Mouse (Mus musculus): ENCODE data around the gene 1700129C05Rik. TPM values are rescaled to one million over a fixed set of nuclear protein-coding genes. Genes with fewer than 3 reads are reported as not detected.

The 1700129C05Rik gene
- not detected for total RNA-seq (2021)
- long read RNA-seq, experiment 1, result 0 reads
- long read RNA-seq, experiment 2, result 0 reads

DNA sequence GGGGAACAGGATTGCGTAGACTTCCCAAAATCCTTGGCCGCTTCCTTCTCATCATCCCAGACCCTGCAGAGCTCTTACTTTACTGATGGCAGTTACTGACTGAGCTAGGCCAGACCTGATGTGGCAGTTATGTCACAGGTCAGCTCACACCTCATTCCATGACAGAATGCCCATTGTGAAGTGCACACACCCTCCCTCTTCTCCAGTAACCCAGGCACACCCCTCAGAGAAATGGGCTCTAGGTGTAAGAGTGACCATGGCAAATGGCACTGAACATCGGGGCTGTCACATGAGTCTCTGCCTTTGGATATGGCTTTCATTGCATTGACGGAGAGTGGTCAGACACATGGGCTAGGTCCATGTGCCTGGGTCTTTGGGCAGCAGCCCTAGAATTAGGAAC, at the start of gene 1700129C05Rik:
Gene 1700129C05Rik, minus strand, starts transcription at position 101 of the 400 bp plus-strand sequence.
- no peak for DNase-seq
- intact Hi-C loops (cut with DNase I), result no loop called here

DNA sequence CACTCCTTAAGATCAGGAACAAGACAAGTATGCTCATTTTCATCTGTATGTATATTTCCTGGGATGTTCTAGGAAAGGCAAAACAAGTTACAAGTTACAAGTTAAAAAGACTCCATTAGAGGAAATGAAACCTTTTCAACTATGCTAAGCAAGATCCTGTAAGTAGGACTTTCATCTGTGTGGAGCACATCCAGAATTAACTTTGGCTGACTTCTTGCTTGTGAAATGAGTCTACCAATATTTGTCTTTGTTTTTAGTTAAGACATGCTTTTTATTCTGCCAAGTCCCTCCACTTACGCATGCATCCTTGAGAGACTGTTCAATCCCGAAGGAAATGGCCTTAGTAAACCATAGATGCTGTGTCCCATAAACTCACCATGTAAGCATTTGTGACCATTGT, 43.4 kb upstream of the 1700129C05Rik start:
- DNase-seq, result no peak

DNA sequence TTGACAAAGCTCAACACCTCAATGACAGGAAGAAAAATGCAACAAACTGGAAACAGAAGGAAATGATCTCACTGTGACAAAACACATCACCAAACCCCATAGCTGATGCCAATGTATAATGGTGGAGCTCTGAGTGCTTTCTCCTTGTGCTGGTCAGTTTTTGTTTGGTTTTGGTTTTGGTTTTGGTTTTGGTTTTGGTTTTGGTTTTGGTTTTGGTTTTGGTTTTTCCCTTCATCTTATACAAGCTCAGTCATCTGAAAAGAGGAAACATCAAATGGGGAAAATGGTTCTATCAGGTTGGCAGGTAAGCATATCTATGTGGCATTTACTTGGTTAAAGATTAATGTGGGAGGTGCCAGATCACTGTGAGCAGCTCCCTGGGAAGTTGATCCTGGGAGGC, 42.8 kb upstream of the 1700129C05Rik start:
- intact Hi-C loops (cut with DNase I), result no loop called here

More for the DNA sequence above, 43.4 kb upstream of the 1700129C05Rik start:
- intact Hi-C loops (cut with DNase I), result no loop called here

DNA sequence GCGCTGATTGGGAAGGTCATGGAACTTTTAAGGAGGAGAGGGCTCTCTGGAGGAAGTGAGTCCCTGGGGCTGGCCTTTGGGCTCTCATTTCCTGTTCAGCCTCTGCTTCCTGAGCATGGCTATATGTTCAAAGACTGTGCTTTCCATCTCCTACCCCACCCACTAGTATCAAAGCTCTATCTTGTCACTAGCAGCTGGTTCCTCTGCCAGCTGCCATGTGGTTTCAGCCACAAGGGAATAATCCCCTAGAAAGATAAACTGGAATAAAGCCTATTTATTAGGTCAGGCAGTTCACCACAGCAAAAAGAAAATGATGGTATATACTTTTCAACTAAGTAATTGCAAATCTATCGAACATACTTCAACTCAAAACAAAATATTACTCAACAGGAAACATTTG, 40.0 kb upstream of the 1700129C05Rik start:
- intact Hi-C loops (cut with DNase I), result no loop called here
- DNase-seq, result no peak

More for the DNA sequence above, 42.8 kb upstream of the 1700129C05Rik start:
- no peak for DNase-seq

DNA sequence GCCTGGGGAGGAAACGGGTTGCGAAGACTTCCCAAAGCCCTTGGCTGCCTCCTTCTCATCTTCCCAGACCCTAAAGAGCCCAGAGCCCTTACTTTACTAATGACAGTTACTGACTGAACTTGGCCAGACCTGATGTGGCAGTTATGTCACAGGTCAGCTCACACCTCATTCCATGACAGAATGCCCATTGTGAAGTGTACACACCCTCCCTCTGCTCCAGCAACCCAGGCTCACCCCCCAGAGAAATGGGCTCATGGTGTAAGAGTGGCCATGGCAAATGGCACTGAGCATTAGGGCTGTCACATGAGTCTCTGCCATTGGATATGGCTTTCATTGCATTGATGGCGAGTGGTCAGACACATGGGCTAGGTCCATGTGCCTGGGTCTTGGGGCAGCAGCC, 36.0 kb upstream of the 1700129C05Rik start, which contains the start of gene Gm5142:
Gene Gm5142, minus strand, starts transcription at position 101 of the 400 bp plus-strand sequence.
- intact Hi-C loops (cut with DNase I), result no loop called here
- no peak for DNase-seq

DNA sequence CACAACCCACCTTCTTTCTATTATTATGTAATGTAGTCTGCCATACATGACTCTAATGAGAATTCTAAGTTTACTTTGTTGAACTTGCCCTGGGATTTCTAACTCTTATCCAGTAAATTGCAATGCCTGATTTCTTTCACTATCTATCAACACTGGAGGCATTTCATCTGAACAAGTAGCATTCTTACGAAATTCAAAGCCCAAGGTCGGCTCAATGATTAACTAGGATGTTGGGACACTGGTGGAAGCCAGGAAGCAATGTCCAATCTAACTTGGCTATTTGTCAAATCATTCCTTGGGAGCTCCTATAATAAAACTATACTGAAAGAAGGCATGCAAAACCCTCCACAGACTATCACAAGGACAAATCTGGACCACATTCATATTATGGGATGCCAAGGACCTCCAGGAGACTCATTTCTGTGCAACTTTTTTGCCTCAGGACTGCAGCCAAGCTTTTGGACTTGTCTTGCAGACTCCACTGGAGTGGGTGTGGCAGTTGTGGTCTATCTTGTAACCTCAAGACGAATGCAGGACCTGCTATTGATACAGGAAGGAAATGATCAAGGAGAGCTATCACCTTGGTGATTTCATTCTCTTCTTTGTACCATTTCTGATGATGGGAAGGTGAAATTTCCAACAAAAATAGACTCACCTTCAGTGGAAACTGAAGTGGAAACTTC, 14.5 kb upstream of the 1700129C05Rik start:
- no peak for DNase-seq
- intact Hi-C loops (cut with DNase I), result loop anchor here (5.0 kb wide), 1 partner anchor 400 kb away; no protein-coding TSS in a partner anchor

DNA sequence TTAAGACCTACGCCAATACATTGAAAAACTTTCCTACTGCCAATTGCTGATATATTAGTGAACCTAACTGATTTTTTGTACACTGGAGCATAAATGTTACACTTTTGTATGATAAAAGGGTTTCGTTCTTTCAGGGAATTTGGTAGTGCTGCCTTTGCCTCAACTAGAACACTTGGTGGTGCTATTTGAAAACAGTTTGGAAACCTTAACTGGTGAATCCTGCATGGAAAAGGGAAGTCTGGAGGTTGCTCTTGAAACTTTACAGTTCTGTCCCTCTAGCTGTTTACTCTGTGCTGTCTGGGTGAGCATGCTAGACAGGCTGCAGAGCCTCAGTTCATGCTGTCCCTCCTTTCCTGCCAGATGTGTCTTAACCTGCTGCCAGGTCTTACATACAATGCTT, 12.9 kb upstream of the 1700129C05Rik start:
- intact Hi-C loops (cut with DNase I), result loop anchor here (5.0 kb wide), 1 partner anchor 402 kb away; no protein-coding TSS in a partner anchor
- DNase-seq, result no peak

DNA sequence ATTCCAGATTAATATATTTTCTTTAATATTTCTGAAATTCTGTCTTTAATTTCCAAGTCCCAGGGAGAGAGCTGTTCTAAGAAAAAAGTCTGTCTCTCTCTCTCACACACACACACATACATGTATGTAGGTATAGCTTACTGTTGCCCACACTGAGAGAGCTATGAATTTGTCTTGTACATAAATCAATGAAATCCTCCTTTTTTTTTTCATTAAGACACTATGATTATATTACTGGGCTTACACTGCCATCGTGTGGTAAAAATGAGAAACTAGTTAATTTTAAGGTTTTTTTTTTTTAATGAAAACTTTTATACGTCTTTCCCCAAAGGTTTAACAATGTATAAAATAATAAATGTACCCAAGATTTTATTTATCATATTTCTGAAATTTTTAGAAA, 28.4 kb downstream of the 1700129C05Rik start:
- no peak for DNase-seq
- intact Hi-C loops (cut with DNase I), result loop anchor here (2.0 to 5.0 kb wide), 2 partner anchors 1079 to 1432 kb away; no protein-coding TSS in a partner anchor

DNA sequence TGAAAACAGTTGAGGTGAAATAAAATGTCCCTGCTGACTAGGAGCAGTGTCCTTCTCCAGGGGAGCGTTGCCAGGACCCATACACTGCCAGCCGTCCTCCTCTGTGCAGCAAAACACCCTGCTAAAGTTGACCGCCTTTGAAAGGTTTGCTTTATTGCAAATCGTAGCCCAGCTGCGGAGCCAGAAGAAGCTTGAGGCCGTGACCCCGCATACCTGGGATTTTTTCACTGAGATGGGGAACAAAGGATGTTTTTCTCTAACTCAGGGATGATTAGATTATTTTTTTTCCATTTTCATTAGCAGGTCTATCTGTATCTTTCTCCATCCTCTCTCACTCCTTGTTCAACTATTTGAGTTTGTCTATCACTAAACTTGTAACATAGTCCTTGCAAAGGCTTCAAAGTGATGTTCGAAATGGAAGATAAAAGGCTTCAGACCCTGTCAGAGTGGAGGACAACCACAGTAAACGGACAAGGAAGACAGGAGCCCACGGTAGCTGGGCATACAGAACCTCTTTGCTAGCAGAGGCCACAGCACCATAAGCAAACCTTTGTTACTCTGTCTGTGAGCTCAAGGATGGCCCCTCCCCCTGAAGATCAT, 38.6 kb downstream of the 1700129C05Rik start:
- intact Hi-C loops (cut with DNase I), result no loop called here
- DNase-seq, result peak in 1 of 2 experiments; percentile 4

DNA sequence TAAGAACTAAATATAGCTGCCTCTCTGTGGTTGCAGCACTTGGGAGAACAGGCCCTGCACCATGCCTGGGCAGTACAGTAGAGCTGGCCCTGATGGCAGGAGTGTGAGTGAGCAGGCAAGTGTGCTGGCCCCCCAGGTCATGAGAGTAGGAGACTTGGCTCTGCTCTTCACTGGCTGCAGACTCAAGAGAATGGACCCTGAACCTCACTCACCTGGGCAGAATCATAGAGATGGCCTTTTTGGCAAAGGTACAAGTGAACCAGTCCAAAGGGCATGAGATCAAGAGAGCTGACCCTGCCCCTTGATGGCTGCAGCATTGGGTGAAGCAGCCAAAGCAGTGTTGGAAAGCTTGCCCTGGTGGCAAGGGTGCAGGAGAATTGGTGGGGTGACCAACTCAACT, 49.1 kb downstream of the 1700129C05Rik start:
- intact Hi-C loops (cut with DNase I), result no loop called here
- no peak for DNase-seq

DNA sequence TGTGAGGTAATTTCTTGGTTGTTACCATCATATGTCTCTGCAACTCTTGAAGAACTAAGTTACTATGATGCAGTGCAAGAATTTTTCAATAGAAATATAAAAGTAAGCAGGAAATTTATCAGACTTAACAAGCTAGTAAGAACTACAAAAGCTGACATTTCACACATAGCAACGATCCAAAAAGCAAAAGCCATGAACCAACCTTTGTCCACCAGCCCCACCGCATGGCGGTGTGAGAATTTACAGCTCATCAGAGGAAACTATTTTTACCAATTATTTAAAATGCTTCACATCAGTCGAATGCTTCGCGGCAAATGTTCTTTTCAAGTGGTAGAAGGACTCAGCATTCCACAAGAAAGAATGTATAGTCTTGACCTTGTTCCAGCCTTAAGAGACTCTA, 58.3 kb downstream of the 1700129C05Rik start:
- intact Hi-C loops (cut with DNase I), result loop anchor here (2.0 kb wide), 1 partner anchor 1050 kb away; no protein-coding TSS in a partner anchor
- DNase-seq, result peak; percentile 58 to 70

Other genes with a start within 250 kb of the 1700129C05Rik start
- not detected for gene Gm5142, start 35.9 kb upstream of the 1700129C05Rik start, total RNA-seq (2021)
- 10 to 100 TPM in 1 of 2 experiments, 1 to 10 TPM in 1; 9.5 to 11.2 TPM for gene Rcbtb1, start 58.3 kb upstream of the 1700129C05Rik start, total RNA-seq (2021)
- gene Gm6904, start 117.3 kb upstream of the 1700129C05Rik start, total RNA-seq (2021), result not detected
- under 1 TPM in 1 of 2 experiments, not detected in 1; 0.27 TPM for gene Phf11a, start 154.6 kb upstream of the 1700129C05Rik start, total RNA-seq (2021)
- under 1 TPM in 1 of 2 experiments, not detected in 1; 0.54 TPM for gene Phf11b, start 198.5 kb upstream of the 1700129C05Rik start, total RNA-seq (2021)
- 1 to 10 TPM; 6.8 to 8.5 TPM for gene Phf11d, start 222.6 kb upstream of the 1700129C05Rik start, total RNA-seq (2021)